In genomic region chr7:112332426-112332825, GRCm38 (mm10) we compare ENCODE assay signal across 17 mouse cellular contexts.
DNase-seq lines count a peak whose midpoint lies in the region; ATAC-seq and TF ChIP-seq lines count a peak whose summit lies in the region.
"Had no signal": no experiment of that assay in that cellular context is flagged by ENCODE, and none has a peak within 500 bp of the region (broad histone marks: within the 10 kb centered on the region; RNA-seq: fewer than 3 reads in every experiment).

No protein-coding gene starts in this region.

- CTCF ChIA-PET in Patski (lab: Charles Lee), result interaction anchor here (0.9 to 1.1 kb wide), 2 partner anchors 39 to 119 kb away, joined by 3 read pairs; no protein-coding TSS in a partner anchor

- no peak for TF ChIP-seq POLR2A in olfactory bulb, adult 2 months (IDR thresholded peaks at IDR 0.05; ENCODE audit: insufficient read depth, low read depth, low read length)

- peaks cover 40% of the 10 kb centered on the region for H3K4me1 ChIP-seq in olfactory bulb, adult 2 months (ENCODE audit: control insufficient read depth, insufficient read depth, low read length)

- H3K27ac ChIP-seq in layer of hippocampus, adult 2 months, result peak overlapping the region; percentile 84
- H3K27ac ChIP-seq in olfactory bulb, adult 2 months (ENCODE audit: insufficient read depth, low read depth, low read length), result 0 out of 2 replicates have a peak overlapping the region, but pooled peaks have one; percentile 56
- H3K27ac ChIP-seq: embryonic facial prominence, embryonic 13.5 days; midbrain, embryonic 15.5 days; neural tube, embryonic 15.5 days had no signal

- 43% methylated on average over 5 of the region's 5 CpGs for WGBS in olfactory bulb, adult 2 months

- H3K4me3 ChIP-seq in layer of hippocampus, adult 2 months, result no peak overlapping the region
- H3K4me3 ChIP-seq in olfactory bulb, adult 2 months (ENCODE audit: insufficient read depth, low read depth, low read length), result no peak overlapping the region
- H3K4me3 ChIP-seq: embryonic facial prominence, embryonic 13.5 days; midbrain, embryonic 15.5 days; neural tube, embryonic 15.5 days had no signal

- POLR2A ChIA-PET in Patski (lab: Charles Lee), result interaction anchor here (1.2 kb wide), 1 partner anchor 105 kb away, joined by 3 read pairs; no protein-coding TSS in a partner anchor

- in situ Hi-C loops in Patski (cut with MboI; ENCODE audit: low pct_unique_long_range_greater_than_20kb), result no loop called here

- TF ChIP-seq CTCF in layer of hippocampus, adult 2 months (conservative IDR thresholded peaks at IDR 0.05), result no peak
- TF ChIP-seq CTCF in Patski (IDR thresholded peaks at IDR 0.05), result no peak
- no peak for TF ChIP-seq CTCF in olfactory bulb, adult 2 months (IDR thresholded peaks at IDR 0.05; ENCODE audit: insufficient read depth, low read depth, low read length)

- ATAC-seq in Patski, result peak; percentile 21
- ATAC-seq: forebrain, embryonic 16.5 days; midbrain, embryonic 15.5 days had no signal

- H3K27me3 ChIP-seq in Patski, result no peaks in the 10 kb centered on the region
- H3K27me3 ChIP-seq: midbrain, embryonic 15.5 days; neural tube, embryonic 15.5 days had no signal

- DNase-seq in adrenal gland, adult (ENCODE audit: inconsistent age in 2 of 2, low spot score in 1 of 2), result peak; percentile 35 to 45
- DNase-seq in adrenal gland, postnatal 25 days, result no peak
- DNase-seq in layer of hippocampus, adult 2 months (ENCODE audit: low spot score in 2 of 2), result no peak
- DNase-seq in layer of hippocampus, postnatal 14 days (ENCODE audit: low spot score in 2 of 2), result no peak
- DNase-seq in Patski (ENCODE audit: low read depth, low spot score), result no peak
- DNase-seq in right cerebral cortex, postnatal 14 days, result no peak
- DNase-seq in urinary bladder, postnatal 14 days (ENCODE audit: low spot score), result no peak
- DNase-seq: cerebellum, adult 9-11 months; kidney, postnatal 10 days; liver; right cerebral cortex, postnatal 4 days; thymus, adult 2 months had no signal

Comparison
In these comparisons a context has a peak if more than half of its experiments do, and no peak if none do; other contexts are left out.
1. DNase-seq: peak in adrenal gland, adult (2 of 2); none in adrenal gland, postnatal 25 days (single experiment), layer of hippocampus, adult 2 months (0 of 2), layer of hippocampus, postnatal 14 days (0 of 2), Patski (single experiment), right cerebral cortex, postnatal 14 days (single experiment) and urinary bladder, postnatal 14 days (single experiment).